Mouse (Mus musculus) MEL (cell line): ENCODE measurements around the gene Pcsk4.

Source experiments
- POLR2A ChIP-seq, 2 experiments: IDR thresholded peaks; 2 replicates each; pipeline ENCODE4 v1.6.1; 2011 to 2012; ENCODE audit warnings: low read length in 2 of 2, mild to moderate bottlenecking in 2 of 2, control low read depth in 1 of 2, improper control_type of control experiment in 1 of 2, low read depth in 1 of 2, moderate library complexity in 1 of 2; ENCODE audit not compliant: control insufficient read depth in 1 of 2, insufficient read depth in 1 of 2, poor library complexity in 1 of 2
- UBTF ChIP-seq: IDR thresholded peaks from 2 replicates; pipeline ENCODE4 v1.6.1; 2012; ENCODE audit warnings: low read depth, mild to moderate bottlenecking, inconsistent platforms, low read length, improper control_type of control experiment, moderate library complexity, borderline replicate concordance; ENCODE audit not compliant: insufficient read depth

DNA sequence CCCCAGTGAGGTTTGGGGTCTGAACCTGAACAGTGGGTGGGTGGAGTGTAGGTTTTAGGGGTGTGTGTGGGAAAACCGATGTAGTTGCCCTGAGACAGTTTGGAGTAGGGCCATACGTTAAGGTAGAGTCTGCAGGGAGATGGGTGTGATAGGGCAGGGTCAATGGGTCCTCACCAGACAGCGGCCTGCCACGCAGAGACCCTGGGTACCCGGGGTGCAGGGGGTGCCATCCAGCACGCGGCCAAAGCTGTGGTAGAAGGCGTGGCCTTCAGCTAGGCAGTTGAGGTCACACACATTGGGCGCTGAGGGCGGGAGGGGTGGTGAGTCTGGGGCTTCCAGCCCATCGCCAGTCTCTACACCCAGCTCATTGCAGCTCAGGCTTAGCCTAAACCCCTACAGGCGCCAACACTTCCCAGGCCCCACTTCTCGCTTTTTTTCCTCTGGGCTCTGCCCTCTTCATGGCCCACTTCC lies 14.2 kb upstream of the Pcsk4 start:
- TF ChIP-seq UBTF: no peak
- no peak; a peak in 1 of 4 replicates for TF ChIP-seq POLR2A (IDR thresholded peaks at IDR 0.05; ENCODE audit: control insufficient read depth in 1 of 2, insufficient read depth in 1 of 2, low read depth in 1 of 2, low read length in 2 of 2, poor library complexity in 1 of 2)
